Mouse (Mus musculus) lung, embryonic 14.5 days (tissue): ENCODE results near the gene Gdpd5. TPM values are rescaled to one million over a fixed set of nuclear protein-coding genes. Genes with fewer than 3 reads are reported as not detected.

Source experiments
- ATAC-seq: fragments of 200-750 bp; cut with Nextera tagmentation; 2 replicates; pipeline ENCODE4 v1.8.0; 2017; ENCODE audit warnings: mild to moderate bottlenecking, moderate TSS enrichment, moderate library complexity; ENCODE audit not compliant: insufficient read depth
- DNase-seq: peaks from one replicate; pipeline ENCODE4 v3.0.0-alpha.2; 2015
- H3K27ac ChIP-seq: fragments of 300-500 bp; sonication (generic); 2 replicates; pipeline ENCODE4 v1.5.1; 2014; ENCODE audit warnings: low read depth, mild to moderate bottlenecking, moderate library complexity
- H3K27me3 ChIP-seq: fragments of 300-500 bp; sonication (generic); 2 replicates; pipeline ENCODE4 v1.6.1; 2014; ENCODE audit warnings: low read length, control low read depth; ENCODE audit not compliant: insufficient read depth
- H3K36me3 ChIP-seq: fragments of 300-500 bp; sonication (generic); 2 replicates; pipeline ENCODE4 v1.6.1; 2014; ENCODE audit warnings: control low read depth; ENCODE audit not compliant: insufficient read depth
- H3K4me1 ChIP-seq: fragments of 300-500 bp; sonication (generic); 2 replicates; pipeline ENCODE4 v1.6.1; 2014; ENCODE audit warnings: antibody characterized with exemption, control low read depth; ENCODE audit not compliant: insufficient read depth
- H3K4me2 ChIP-seq: fragments of 300-500 bp; sonication (generic); 2 replicates; pipeline ENCODE4 v1.6.1; 2014; ENCODE audit warnings: mild to moderate bottlenecking
- H3K4me3 ChIP-seq: fragments of 300-500 bp; sonication (generic); 2 replicates; pipeline ENCODE4 v1.5.1; 2014; ENCODE audit warnings: low read depth, low read length
- H3K9ac ChIP-seq: fragments of 300-500 bp; sonication (generic); 2 replicates; pipeline ENCODE4 v1.6.1; 2014
- H3K9me3 ChIP-seq: fragments of 300-500 bp; sonication (generic); 2 replicates; pipeline ENCODE4 v1.6.1; 2016; ENCODE audit warnings: low read depth, low read length, control low read depth
- CTCF ChIP-seq: IDR thresholded peaks from 2 replicates; pipeline ENCODE4 v1.5.1; 2016; ENCODE audit warnings: antibody characterized with exemption, low read depth
- WGBS: fragments of 180-500 bp; shearing (Covaris S2); extraction: QIAGEN DNeasy Blood & Tissue Kit; methylation state at CpG from one replicate; pipeline ENCODE4 v1.1.7; 2014; 5-methylcytosine and 5-hydroxymethylcytosine counted together
- polyA plus RNA-seq: library from polyadenylated mRNA; unstranded; fragments of >200 nt; fragmentation: Nextera tagmentation; extraction: Ambion mirVana; gene quantifications from 2 replicates; pipeline ENCODE4 v1.2.1, GENCODE M21; 2014

Gene Gdpd5
- polyA plus RNA-seq, 1 experiment from 2014 or later: 21.8 TPM

GRCm38 (mm10) chr7:99468283-99469132, 87.3 kb downstream of the Gdpd5 start:
- H3K9me3 ChIP-seq: no peaks in the 10 kb centered on the region
- peaks cover 15% of the 10 kb centered on the region for H3K4me1 ChIP-seq
- DNase-seq: peak; percentile 92
- H3K4me2 ChIP-seq: peak overlapping the region; percentile 79
- peak overlapping the region; percentile 95 for H3K27ac ChIP-seq
- peak; percentile 78 for ATAC-seq
- peak overlapping the region; percentile 53 for H3K4me3 ChIP-seq
- TF ChIP-seq CTCF: peak; percentile 52
- peaks cover 13% of the 10 kb centered on the region for H3K36me3 ChIP-seq
- H3K27me3 ChIP-seq: no peaks in the 10 kb centered on the region
- under 1% methylated on average over 127 of the region's 145 CpGs for WGBS
- H3K9ac ChIP-seq: peak overlapping the region; percentile 76

GRCm38 (mm10) chr7:99469680-99470405, 88.6 kb downstream of the Gdpd5 start:
- DNase-seq (peak; percentile 59), ATAC-seq (no peak)
- no peak overlapping the region for H3K9ac ChIP-seq
- 73% methylated on average over 17 of the region's 17 CpGs for WGBS
- TF ChIP-seq CTCF: no peak
- peaks cover 26% of the 10 kb centered on the region for H3K36me3 ChIP-seq
- peak overlapping the region; percentile 58; the same call in 1 of the 2 replicates for H3K27ac ChIP-seq
- H3K27me3 ChIP-seq: no peaks in the 10 kb centered on the region
- no peak overlapping the region for H3K4me2 ChIP-seq
- no peak overlapping the region for H3K4me3 ChIP-seq
- H3K9me3 ChIP-seq: no peaks in the 10 kb centered on the region
- H3K4me1 ChIP-seq: peaks cover 20% of the 10 kb centered on the region

- H3K4me3 ChIP-seq: no peak overlapping the region
- peaks cover 12% of the 10 kb centered on the region for H3K4me1 ChIP-seq
- no peak for ATAC-seq
- no peak overlapping the region for H3K4me2 ChIP-seq
- H3K27ac ChIP-seq: no peak overlapping the region
- no peak overlapping the region for H3K9ac ChIP-seq
- H3K27me3 ChIP-seq: no peaks in the 10 kb centered on the region
- 57% methylated on average over 18 of the region's 18 CpGs for WGBS
- H3K36me3 ChIP-seq: peaks cover 39% of the 10 kb centered on the region
- DNase-seq: no peak
- H3K9me3 ChIP-seq: no peaks in the 10 kb centered on the region
- TF ChIP-seq CTCF: peak; percentile 54
These were observed 90.4 kb downstream of the Gdpd5 start for GRCm38 (mm10) chr7:99471578-99471977.

GRCm38 (mm10) chr7:99473638-99474407, 92.6 kb downstream of the Gdpd5 start:
- no peaks in the 10 kb centered on the region for H3K9me3 ChIP-seq
- DNase-seq (peak; percentile 62), ATAC-seq (no peak)
- H3K4me3 ChIP-seq: no peak overlapping the region
- no peak for TF ChIP-seq CTCF
- H3K36me3 ChIP-seq: peaks cover 61% of the 10 kb centered on the region
- 73% methylated on average over 14 of the region's 14 CpGs for WGBS
- peaks cover 9% of the 10 kb centered on the region for H3K4me1 ChIP-seq
- no peaks in the 10 kb centered on the region for H3K27me3 ChIP-seq
- no peak overlapping the region for H3K9ac ChIP-seq
- no peak overlapping the region for H3K4me2 ChIP-seq
- H3K27ac ChIP-seq: no peak overlapping the region

- peak; percentile 94 for DNase-seq
- Histone ChIP-seq H3K27ac (0 out of 2 replicates have a peak overlapping the region, but pooled peaks have one; percentile 44), H3K4me1 (peaks cover 5% of the 10 kb centered on the region; the same call in 1 of the 2 replicates), H3K27me3 (no peaks in the 10 kb centered on the region), H3K4me3 (no peak overlapping the region), H3K9me3 (no peaks in the 10 kb centered on the region), H3K4me2 (no peak overlapping the region), H3K36me3 (peaks cover 73% of the 10 kb centered on the region), H3K9ac (no peak overlapping the region)
- 40% methylated on average over 12 of the region's 12 CpGs for WGBS
- peak; percentile 82 for ATAC-seq
- no peak for TF ChIP-seq CTCF
These were observed 93.8 kb downstream of the Gdpd5 start for GRCm38 (mm10) chr7:99474836-99475561.

GRCm38 (mm10) chr7:99475562-99475911, 94.3 kb downstream of the Gdpd5 start:
- Histone ChIP-seq H3K27me3 (no peaks in the 10 kb centered on the region), H3K4me3 (no peak overlapping the region), H3K9me3 (no peaks in the 10 kb centered on the region), H3K27ac (no peak overlapping the region), H3K4me2 (no peak overlapping the region), H3K9ac (no peak overlapping the region), H3K36me3 (peaks cover 78% of the 10 kb centered on the region), H3K4me1 (peaks cover 5% of the 10 kb centered on the region; the same call in 1 of the 2 replicates)
- DNase-seq (no peak), ATAC-seq (no peak)
- TF ChIP-seq CTCF: no peak
- WGBS: 75% methylated on average over 2 of the region's 2 CpGs
